Mouse (Mus musculus) forebrain, embryonic 15.5 days (tissue): ENCODE results near the gene Rgs6. TPM values are rescaled to one million over a fixed set of nuclear protein-coding genes. Genes with fewer than 3 reads are reported as not detected.

ENCODE experiments used
- ATAC-seq: fragments of 200-750 bp; cut with Nextera tagmentation; replicated peaks from 2 replicates; pipeline ENCODE4 v1.8.0; 2017; ENCODE audit warnings: mild to moderate bottlenecking, moderate TSS enrichment, moderate library complexity
- H3K27ac ChIP-seq: fragments of 300-500 bp; sonication (generic); replicated peaks from 2 replicates; pipeline ENCODE4 v1.5.1; 2015; ENCODE audit warnings: mild to moderate bottlenecking, inconsistent platforms
- H3K27me3 ChIP-seq: fragments of 300-500 bp; sonication (generic); 2 replicates; pipeline ENCODE4 v1.6.1; 2015; ENCODE audit warnings: inconsistent platforms
- H3K36me3 ChIP-seq: fragments of 300-500 bp; sonication (generic); 2 replicates; pipeline ENCODE4 v1.6.1; 2015; ENCODE audit warnings: mild to moderate bottlenecking, inconsistent platforms
- H3K4me1 ChIP-seq: fragments of 300-500 bp; sonication (generic); 2 replicates; pipeline ENCODE4 v1.6.1; 2015; ENCODE audit warnings: inconsistent platforms
- H3K4me2 ChIP-seq: fragments of 300-500 bp; sonication (generic); replicated peaks from 2 replicates; pipeline ENCODE4 v1.6.1; 2015; ENCODE audit warnings: mild to moderate bottlenecking, inconsistent platforms
- H3K4me3 ChIP-seq: fragments of 300-500 bp; sonication (generic); 2 replicates; pipeline ENCODE4 v1.5.1; 2015; ENCODE audit warnings: mild to moderate bottlenecking, inconsistent platforms
- H3K9ac ChIP-seq: fragments of 300-500 bp; sonication (generic); replicated peaks from 2 replicates; pipeline ENCODE4 v1.6.1; 2015; ENCODE audit warnings: mild to moderate bottlenecking, inconsistent platforms
- H3K9me3 ChIP-seq: fragments of 300-500 bp; sonication (generic); 2 replicates; pipeline ENCODE4 v1.6.1; 2016; ENCODE audit warnings: inconsistent platforms
- WGBS: fragments of 180-500 bp; shearing (Covaris S2); methylation state at CpG from one replicate; pipeline ENCODE4 v1.1.7; 2015; ENCODE audit warnings: mixed read lengths; 5-methylcytosine and 5-hydroxymethylcytosine counted together
- polyA plus RNA-seq: library from polyadenylated mRNA; unstranded; fragments of >200 nt; fragmentation: Nextera tagmentation; extraction: Ambion mirVana; gene quantifications from 2 replicates; pipeline ENCODE4 v1.2.1, GENCODE M21; 2015

The Rgs6 gene
- polyA plus RNA-seq, 1 experiment from 2014 or later: 11.6 TPM

- H3K36me3 ChIP-seq: no peaks in the 10 kb centered on the region
- WGBS: 87% methylated on average over 4 of the region's 4 CpGs
- no peak overlapping the region for H3K4me3 ChIP-seq
- H3K9ac ChIP-seq: no peak overlapping the region
- no peaks in the 10 kb centered on the region for H3K9me3 ChIP-seq
- ATAC-seq: no peak
- H3K4me2 ChIP-seq: no peak overlapping the region
- H3K27ac ChIP-seq: no peak overlapping the region
- no peaks in the 10 kb centered on the region for H3K27me3 ChIP-seq
- H3K4me1 ChIP-seq: no peaks in the 10 kb centered on the region
Observed at GRCm38 (mm10) chr12:82776686-82777085, 188.6 kb downstream of the Rgs6 start.

GRCm38 (mm10) chr12:82780936-82781335 lies 192.8 kb downstream of the Rgs6 start:
- ATAC-seq: no peak
- 94% methylated on average over 5 of the region's 5 CpGs for WGBS
- H3K9me3 ChIP-seq: no peaks in the 10 kb centered on the region
- no peaks in the 10 kb centered on the region for H3K4me1 ChIP-seq
- H3K27me3 ChIP-seq: no peaks in the 10 kb centered on the region
- no peak overlapping the region for H3K4me3 ChIP-seq
- no peaks in the 10 kb centered on the region for H3K36me3 ChIP-seq
- no peak overlapping the region for H3K4me2 ChIP-seq
- H3K9ac ChIP-seq: no peak overlapping the region
- H3K27ac ChIP-seq: no peak overlapping the region

GRCm38 (mm10) chr12:82781414-82781813 lies 193.3 kb downstream of the Rgs6 start:
- H3K9ac ChIP-seq: no peak overlapping the region
- H3K36me3 ChIP-seq: no peaks in the 10 kb centered on the region
- WGBS: 82% methylated on average over 5 of the region's 5 CpGs
- H3K9me3 ChIP-seq: no peaks in the 10 kb centered on the region
- H3K4me3 ChIP-seq: no peak overlapping the region
- no peak for ATAC-seq
- no peaks in the 10 kb centered on the region for H3K27me3 ChIP-seq
- H3K27ac ChIP-seq: no peak overlapping the region
- H3K4me1 ChIP-seq: no peaks in the 10 kb centered on the region
- H3K4me2 ChIP-seq: no peak overlapping the region

GRCm38 (mm10) chr12:82792122-82792521 lies 204.0 kb downstream of the Rgs6 start:
- no peak overlapping the region for H3K27ac ChIP-seq
- WGBS: 86% methylated on average over 3 of the region's 3 CpGs
- ATAC-seq: no peak

GRCm38 (mm10) chr12:82799892-82800291 lies 211.8 kb downstream of the Rgs6 start:
- 44% methylated on average over 6 of the region's 6 CpGs for WGBS
- H3K9me3 ChIP-seq: no peaks in the 10 kb centered on the region

More at GRCm38 (mm10) chr12:82792122-82792521, 204.0 kb downstream of the Rgs6 start:
- Histone ChIP-seq H3K9ac (no peak overlapping the region), H3K4me3 (no peak overlapping the region), H3K4me1 (no peaks in the 10 kb centered on the region), H3K36me3 (no peaks in the 10 kb centered on the region), H3K4me2 (no peak overlapping the region), H3K27me3 (no peaks in the 10 kb centered on the region), H3K9me3 (no peaks in the 10 kb centered on the region)

GRCm38 (mm10) chr12:82801736-82802135 lies 213.6 kb downstream of the Rgs6 start:
- Histone ChIP-seq H3K36me3 (no peaks in the 10 kb centered on the region), H3K9ac (no peak overlapping the region), H3K27me3 (no peaks in the 10 kb centered on the region), H3K9me3 (no peaks in the 10 kb centered on the region), H3K4me3 (no peak overlapping the region), H3K4me2 (no peak overlapping the region), H3K27ac (no peak overlapping the region), H3K4me1 (0 out of 2 replicates have a peak, but pooled peaks cover 7% of the 10 kb centered on the region)
- ATAC-seq: no peak
- WGBS: 82% methylated on average over 6 of the region's 6 CpGs

More at GRCm38 (mm10) chr12:82799892-82800291, 211.8 kb downstream of the Rgs6 start:
- H3K4me1 ChIP-seq: 0 out of 2 replicates have a peak, but pooled peaks cover 7% of the 10 kb centered on the region
- no peaks in the 10 kb centered on the region for H3K36me3 ChIP-seq
- 0 out of 2 replicates have a peak, but pooled peaks have one; percentile 26 for ATAC-seq
- H3K27me3 ChIP-seq: no peaks in the 10 kb centered on the region
- H3K4me3 ChIP-seq: no peak overlapping the region
- H3K27ac ChIP-seq: no peak overlapping the region
- H3K4me2 ChIP-seq: no peak overlapping the region
- H3K9ac ChIP-seq: no peak overlapping the region

- H3K27ac ChIP-seq: no peak overlapping the region
Observed at GRCm38 (mm10) chr12:82802711-82803110, 214.6 kb downstream of the Rgs6 start.

GRCm38 (mm10) chr12:82805167-82805566 lies 217.1 kb downstream of the Rgs6 start:
- ATAC-seq: no peak
- H3K27ac ChIP-seq: no peak overlapping the region
- 81% methylated on average over 4 of the region's 4 CpGs for WGBS
- H3K4me1 ChIP-seq: 0 out of 2 replicates have a peak, but pooled peaks cover 3% of the 10 kb centered on the region
- no peak overlapping the region for H3K4me2 ChIP-seq
- H3K9me3 ChIP-seq: no peaks in the 10 kb centered on the region
- no peak overlapping the region for H3K9ac ChIP-seq
- H3K4me3 ChIP-seq: no peak overlapping the region
- H3K27me3 ChIP-seq: no peaks in the 10 kb centered on the region
- no peaks in the 10 kb centered on the region for H3K36me3 ChIP-seq

More at GRCm38 (mm10) chr12:82802711-82803110, 214.6 kb downstream of the Rgs6 start:
- Histone ChIP-seq H3K36me3 (no peaks in the 10 kb centered on the region), H3K4me2 (no peak overlapping the region), H3K9ac (no peak overlapping the region), H3K27me3 (no peaks in the 10 kb centered on the region), H3K9me3 (no peaks in the 10 kb centered on the region), H3K4me1 (0 out of 2 replicates have a peak, but pooled peaks cover 7% of the 10 kb centered on the region), H3K4me3 (no peak overlapping the region)
- ATAC-seq: no peak
- WGBS: 66% methylated on average over 5 of the region's 5 CpGs

- no peaks in the 10 kb centered on the region for H3K36me3 ChIP-seq
- H3K27ac ChIP-seq: no peak overlapping the region
- no peak overlapping the region for H3K4me2 ChIP-seq
- no peak overlapping the region for H3K9ac ChIP-seq
- H3K9me3 ChIP-seq: no peaks in the 10 kb centered on the region
- no peaks in the 10 kb centered on the region for H3K4me1 ChIP-seq
- no peak for ATAC-seq
- no peak overlapping the region for H3K4me3 ChIP-seq
- WGBS: 97% methylated on average over 3 of the region's 3 CpGs
- H3K27me3 ChIP-seq: no peaks in the 10 kb centered on the region
Observed at GRCm38 (mm10) chr12:82810631-82811030, 222.5 kb downstream of the Rgs6 start.

GRCm38 (mm10) chr12:82815982-82816381 lies 227.9 kb downstream of the Rgs6 start:
- H3K36me3 ChIP-seq: no peaks in the 10 kb centered on the region
- H3K9me3 ChIP-seq: no peaks in the 10 kb centered on the region
- no peak overlapping the region for H3K4me2 ChIP-seq
- no peak for ATAC-seq
- no peak overlapping the region for H3K27ac ChIP-seq
- H3K4me3 ChIP-seq: no peak overlapping the region
- no peak overlapping the region for H3K9ac ChIP-seq
- 94% methylated on average over 2 of the region's 2 CpGs for whole genome bisulfite sequencing
- 0 out of 2 replicates have a peak, but pooled peaks cover 4% of the 10 kb centered on the region for H3K4me1 ChIP-seq
- no peaks in the 10 kb centered on the region for H3K27me3 ChIP-seq

GRCm38 (mm10) chr12:82819328-82819727 lies 231.2 kb downstream of the Rgs6 start:
- no peak for ATAC-seq
- WGBS: 82% methylated on average over 6 of the region's 6 CpGs

GRCm38 (mm10) chr12:82819991-82820390 lies 231.9 kb downstream of the Rgs6 start:
- 81% methylated on average over 6 of the region's 6 CpGs for WGBS
- Histone ChIP-seq H3K27ac (no peak overlapping the region), H3K9ac (no peak overlapping the region), H3K4me1 (0 out of 2 replicates have a peak, but pooled peaks cover 4% of the 10 kb centered on the region), H3K36me3 (no peaks in the 10 kb centered on the region), H3K4me3 (no peak overlapping the region), H3K27me3 (no peaks in the 10 kb centered on the region), H3K9me3 (no peaks in the 10 kb centered on the region), H3K4me2 (no peak overlapping the region)
- ATAC-seq: no peak

More at GRCm38 (mm10) chr12:82819328-82819727, 231.2 kb downstream of the Rgs6 start:
- H3K9ac ChIP-seq: no peak overlapping the region
- H3K9me3 ChIP-seq: no peaks in the 10 kb centered on the region
- no peak overlapping the region for H3K27ac ChIP-seq
- H3K36me3 ChIP-seq: no peaks in the 10 kb centered on the region
- no peak overlapping the region for H3K4me3 ChIP-seq
- H3K4me2 ChIP-seq: no peak overlapping the region
- H3K27me3 ChIP-seq: no peaks in the 10 kb centered on the region
- 0 out of 2 replicates have a peak, but pooled peaks cover 4% of the 10 kb centered on the region for H3K4me1 ChIP-seq
